In the genomic region with DNA sequence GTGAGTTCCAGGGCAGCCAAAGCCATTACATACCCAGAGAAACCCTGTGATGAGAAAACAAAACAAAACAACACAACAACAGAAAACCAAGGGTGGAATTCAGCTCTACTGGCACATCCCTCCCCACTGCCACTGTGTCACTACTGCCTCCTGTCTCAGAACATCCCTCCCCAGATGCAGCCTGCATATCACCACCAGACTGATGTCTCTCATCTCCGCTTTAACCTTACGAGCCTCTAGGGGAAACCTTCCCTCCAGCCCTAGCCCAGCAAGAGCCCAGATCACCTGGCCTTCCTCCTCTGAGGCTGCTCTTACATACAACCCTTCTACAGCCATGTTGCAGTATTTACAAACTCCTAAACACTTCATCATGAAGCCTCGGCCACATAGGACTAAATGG, we compare ENCODE assay signal across 26 mouse cellular contexts. TPM values are rescaled to one million over a fixed set of nuclear protein-coding genes. Genes with fewer than 3 reads are reported as not detected.
DNase-seq lines count a peak whose midpoint lies in the region; ATAC-seq lines count a peak whose summit lies in the region.
"Had no signal": no experiment of that assay in that cellular context is flagged by ENCODE, and none has a peak within 500 bp of the region (broad histone marks: within the 10 kb centered on the region; RNA-seq: fewer than 3 reads in every experiment).

No protein-coding gene starts in this region.

- no peaks in the 10 kb centered on the region for H3K27me3 ChIP-seq in heart, embryonic 10.5 days (ENCODE audit: insufficient read depth, poor library complexity, severe bottlenecking)
- no peaks in the 10 kb centered on the region for H3K27me3 ChIP-seq in heart, embryonic 15.5 days
- no peaks in the 10 kb centered on the region for H3K27me3 ChIP-seq in midbrain, embryonic 13.5 days
- no peaks in the 10 kb centered on the region for H3K27me3 ChIP-seq in midbrain, embryonic 15.5 days (replicated peaks)
- H3K27me3 ChIP-seq: embryonic facial prominence, embryonic 15.5 days; forebrain, embryonic 13.5 days; hindbrain, embryonic 15.5 days; limb, embryonic 15.5 days; liver, embryonic 13.5 days; midbrain, embryonic 12.5 days had no signal

- no peak overlapping the region for H3K4me2 ChIP-seq in heart, embryonic 15.5 days
- H3K4me2 ChIP-seq in midbrain, embryonic 13.5 days (replicated peaks): no peak overlapping the region
- no peak overlapping the region for H3K4me2 ChIP-seq in midbrain, embryonic 15.5 days
- H3K4me2 ChIP-seq: embryonic facial prominence, embryonic 15.5 days; forebrain, embryonic 13.5 days; hindbrain, embryonic 15.5 days; limb, embryonic 15.5 days; liver, embryonic 13.5 days; midbrain, embryonic 12.5 days had no signal

- H3K36me3 ChIP-seq in heart, embryonic 10.5 days: peaks cover 7% of the 10 kb centered on the region; the same call in 1 of the 2 replicates
- no peaks in the 10 kb centered on the region for H3K36me3 ChIP-seq in heart, embryonic 15.5 days
- peaks cover 4% of the 10 kb centered on the region; the same call in 1 of the 2 replicates for H3K36me3 ChIP-seq in midbrain, embryonic 13.5 days
- no peaks in the 10 kb centered on the region for H3K36me3 ChIP-seq in midbrain, embryonic 15.5 days (replicated peaks)
- H3K36me3 ChIP-seq: embryonic facial prominence, embryonic 15.5 days; hindbrain, embryonic 15.5 days; limb, embryonic 15.5 days; liver, embryonic 13.5 days had no signal

- no peak overlapping the region for H3K4me3 ChIP-seq in heart, embryonic 10.5 days
- H3K4me3 ChIP-seq in heart, embryonic 15.5 days: no peak overlapping the region
- H3K4me3 ChIP-seq in midbrain, embryonic 13.5 days (replicated peaks): no peak overlapping the region
- no peak overlapping the region for H3K4me3 ChIP-seq in midbrain, embryonic 15.5 days
- H3K4me3 ChIP-seq: embryonic facial prominence, embryonic 10.5 days; embryonic facial prominence, embryonic 15.5 days; forebrain, embryonic 13.5 days; hindbrain, embryonic 15.5 days; left cerebral cortex, adult 2 months; limb, embryonic 15.5 days; liver, embryonic 13.5 days; megakaryocyte, embryonic 14.5 days; midbrain, embryonic 12.5 days had no signal

- H3K9me3 ChIP-seq in heart, embryonic 10.5 days: no peaks in the 10 kb centered on the region
- no peaks in the 10 kb centered on the region for H3K9me3 ChIP-seq in heart, embryonic 15.5 days (replicated peaks)
- no peaks in the 10 kb centered on the region for H3K9me3 ChIP-seq in midbrain, embryonic 13.5 days
- H3K9me3 ChIP-seq in midbrain, embryonic 15.5 days: no peaks in the 10 kb centered on the region
- H3K9me3 ChIP-seq: embryonic facial prominence, embryonic 10.5 days; embryonic facial prominence, embryonic 15.5 days; forebrain, embryonic 13.5 days; hindbrain, embryonic 15.5 days; limb, embryonic 15.5 days; liver, embryonic 13.5 days; megakaryocyte, embryonic 14.5 days; midbrain, embryonic 12.5 days had no signal

- peaks cover 9% of the 10 kb centered on the region for H3K4me1 ChIP-seq in heart, embryonic 10.5 days
- H3K4me1 ChIP-seq in heart, embryonic 15.5 days (replicated peaks): peaks cover 11% of the 10 kb centered on the region
- H3K4me1 ChIP-seq in midbrain, embryonic 13.5 days (replicated peaks): no peaks in the 10 kb centered on the region
- H3K4me1 ChIP-seq in midbrain, embryonic 15.5 days: no peaks in the 10 kb centered on the region
- H3K4me1 ChIP-seq: embryonic facial prominence, embryonic 10.5 days; embryonic facial prominence, embryonic 15.5 days; hindbrain, embryonic 15.5 days; limb, embryonic 15.5 days; liver, embryonic 13.5 days; megakaryocyte, embryonic 14.5 days; midbrain, embryonic 12.5 days had no signal

- peak; percentile 64 for DNase-seq in heart, embryonic 10.5 days (ENCODE audit: low spot score)
- no peak for DNase-seq in heart, postnatal 25 days (ENCODE audit: low spot score)
- no peak for DNase-seq in heart, adult 18-20 months
- DNase-seq in right cerebral cortex, adult 18-20 months: no peak
- DNase-seq: cerebellum, adult 8-10 months; cerebellum, postnatal 25 days; gastrocnemius, postnatal 25 days; kidney, adult 11 months; kidney, postnatal 14 days; liver, embryonic 13.5 days; lung, adult 18-20 months; lung, postnatal 4 days; right cerebral cortex, postnatal 14 days had no signal

- 66% methylated on average over 3 of the region's 3 CpGs for WGBS in heart, embryonic 10.5 days
- WGBS in heart, embryonic 15.5 days: 66% methylated on average over 3 of the region's 3 CpGs
- WGBS in midbrain, embryonic 13.5 days: 79% methylated on average over 3 of the region's 3 CpGs
- WGBS in midbrain, embryonic 15.5 days: 81% methylated on average over 3 of the region's 3 CpGs

- H3K9ac ChIP-seq in heart, embryonic 15.5 days: 0 out of 2 replicates have a peak overlapping the region, but pooled peaks have one; percentile 11
- H3K9ac ChIP-seq in midbrain, embryonic 13.5 days (replicated peaks): no peak overlapping the region
- no peak overlapping the region for H3K9ac ChIP-seq in midbrain, embryonic 15.5 days
- H3K9ac ChIP-seq: embryonic facial prominence, embryonic 15.5 days; forebrain, embryonic 13.5 days; hindbrain, embryonic 15.5 days; limb, embryonic 15.5 days; liver, embryonic 13.5 days; midbrain, embryonic 12.5 days had no signal

- intact Hi-C loops in heart, postnatal 25 days (cut with DNase I): no loop called here

- H3K27ac ChIP-seq in heart, embryonic 10.5 days: 0 out of 2 replicates have a peak overlapping the region, but pooled peaks have one; percentile 71
- H3K27ac ChIP-seq in heart, embryonic 15.5 days: peak overlapping the region; percentile 82
- 0 out of 2 replicates have a peak overlapping the region, but pooled peaks have one; percentile 4 for H3K27ac ChIP-seq in midbrain, embryonic 13.5 days
- H3K27ac ChIP-seq in midbrain, embryonic 15.5 days: no peak overlapping the region
- H3K27ac ChIP-seq: embryonic facial prominence, embryonic 10.5 days; embryonic facial prominence, embryonic 15.5 days; forebrain, embryonic 13.5 days; hindbrain, embryonic 15.5 days; left cerebral cortex, adult 2 months; limb, embryonic 15.5 days; liver, embryonic 13.5 days; midbrain, embryonic 12.5 days had no signal

- no peak for ATAC-seq in heart, embryonic 15.5 days (replicated peaks; ENCODE audit: insufficient number of reproducible peaks, insufficient read depth, low FRiP score, low read depth)
- no peak for ATAC-seq in midbrain, embryonic 13.5 days
- ATAC-seq in midbrain, embryonic 15.5 days (replicated peaks): no peak
- ATAC-seq: forebrain, embryonic 13.5 days; inflammation-experienced regulatory T-cells, adult 6 months; lung, postnatal 0 days had no signal

RNA-seq across cellular contexts. Expression of gene Srsf1, which starts 9.8 kb away (rescaled TPM):
- 199 and 306 TPM in 2 replicates for polyA plus RNA-seq in heart, embryonic 10.5 days (2016; fragmentation: Nextera tagmentation; extraction: Ambion mirVana)
- 100 to 1,000 TPM in 1 of 2 experiments, 10 to 100 TPM in 1; 95.4 to 116 TPM for total RNA-seq in heart, postnatal 25 days (2021)
- 149 and 172 TPM in 2 replicates for polyA plus RNA-seq in heart, embryonic 15.5 days (2015; fragmentation: Nextera tagmentation; extraction: Ambion mirVana)
- total RNA-seq in heart, adult 18-20 months (2021): 100 to 1,000 TPM in 1 of 2 experiments, 10 to 100 TPM in 1; 88.5 to 102 TPM
- 313 and 341 TPM in 2 replicates for polyA plus RNA-seq in midbrain, embryonic 13.5 days (2015; fragmentation: Nextera tagmentation; extraction: Ambion mirVana)
- polyA plus RNA-seq in midbrain, embryonic 15.5 days (2015; fragmentation: Nextera tagmentation; extraction: Ambion mirVana): 229 and 241 TPM in 2 replicates

RNA-seq across cellular contexts. Expression of gene Vezf1, which starts 30.7 kb away (rescaled TPM):
- polyA plus RNA-seq in heart, embryonic 10.5 days (2016; fragmentation: Nextera tagmentation; extraction: Ambion mirVana): 24.2 and 34.1 TPM in 2 replicates
- 10 to 100 TPM; 40.7 to 45.3 TPM for total RNA-seq in heart, postnatal 25 days (2021)
- 22.2 and 24.9 TPM in 2 replicates for polyA plus RNA-seq in heart, embryonic 15.5 days (2015; fragmentation: Nextera tagmentation; extraction: Ambion mirVana)
- total RNA-seq in heart, adult 18-20 months (2021): 10 to 100 TPM; 35.0 to 38.4 TPM
- 67.2 and 70.1 TPM in 2 replicates for polyA plus RNA-seq in midbrain, embryonic 13.5 days (2015; fragmentation: Nextera tagmentation; extraction: Ambion mirVana)
- polyA plus RNA-seq in midbrain, embryonic 15.5 days (2015; fragmentation: Nextera tagmentation; extraction: Ambion mirVana): 50.6 and 52.2 TPM in 2 replicates

RNA-seq across cellular contexts. Expression of gene Dynll2, which starts 50.1 kb away (rescaled TPM):
- polyA plus RNA-seq in heart, embryonic 10.5 days (2016; fragmentation: Nextera tagmentation; extraction: Ambion mirVana): 21.7 and 26.1 TPM in 2 replicates
- total RNA-seq in heart, postnatal 25 days (2021): 100 to 1,000 TPM; 350 to 375 TPM
- polyA plus RNA-seq in heart, embryonic 15.5 days (2015; fragmentation: Nextera tagmentation; extraction: Ambion mirVana): 23.1 and 24.9 TPM in 2 replicates
- 100 to 1,000 TPM; 410 to 444 TPM for total RNA-seq in heart, adult 18-20 months (2021)
- 43.3 and 52.5 TPM in 2 replicates for polyA plus RNA-seq in midbrain, embryonic 13.5 days (2015; fragmentation: Nextera tagmentation; extraction: Ambion mirVana)
- polyA plus RNA-seq in midbrain, embryonic 15.5 days (2015; fragmentation: Nextera tagmentation; extraction: Ambion mirVana): 65.3 and 65.8 TPM in 2 replicates
